Mouse (Mus musculus) forebrain, embryonic 12.5 days (tissue): Measurements from ENCODE around the gene Kbtbd12. TPM values are rescaled to one million over a fixed set of nuclear protein-coding genes. Genes with fewer than 3 reads are reported as not detected.

Source experiments
- ATAC-seq: fragments of 200-750 bp; cut with Nextera tagmentation; 2 replicates; pipeline ENCODE4 v1.8.0; 2017; ENCODE audit warnings: moderate TSS enrichment; ENCODE audit not compliant: low FRiP score
- H3K27ac ChIP-seq: fragments of 300-500 bp; sonication (generic); 2 replicates; pipeline ENCODE4 v1.5.1; 2016; ENCODE audit warnings: mild to moderate bottlenecking
- H3K27me3 ChIP-seq: fragments of 300-500 bp; sonication (generic); 2 replicates; pipeline ENCODE4 v1.6.1; 2016; ENCODE audit warnings: mild to moderate bottlenecking
- H3K36me3 ChIP-seq: fragments of 300-500 bp; sonication (generic); replicated peaks from 2 replicates; pipeline ENCODE4 v1.6.1; 2016; ENCODE audit warnings: mild to moderate bottlenecking
- H3K4me1 ChIP-seq: fragments of 300-500 bp; sonication (generic); 2 replicates; pipeline ENCODE4 v1.6.1; 2016
- H3K4me2 ChIP-seq: fragments of 300-500 bp; sonication (generic); 2 replicates; pipeline ENCODE4 v1.6.1; 2016; ENCODE audit warnings: mild to moderate bottlenecking, moderate library complexity
- H3K4me3 ChIP-seq: fragments of 300-500 bp; sonication (generic); replicated peaks from 2 replicates; pipeline ENCODE4 v1.5.1; 2016; ENCODE audit warnings: mild to moderate bottlenecking
- H3K9ac ChIP-seq: fragments of 300-500 bp; sonication (generic); 2 replicates; pipeline ENCODE4 v1.6.1; 2016; ENCODE audit warnings: mild to moderate bottlenecking
- H3K9me3 ChIP-seq: fragments of 300-500 bp; sonication (generic); 2 replicates; pipeline ENCODE4 v1.6.1; 2016
- WGBS: fragments of 180-500 bp; shearing (Covaris S2); methylation state at CpG from one replicate; pipeline ENCODE4 v1.1.7; 2016; 5-methylcytosine and 5-hydroxymethylcytosine counted together
- polyA plus RNA-seq: library from polyadenylated mRNA; unstranded; fragments of >200 nt; fragmentation: Nextera tagmentation; extraction: Ambion mirVana; gene quantifications from 2 replicates; pipeline ENCODE4 v1.2.1, GENCODE M21; 2016

Kbtbd12 gene
- 0.15 and 0.21 TPM in 2 replicates for polyA plus RNA-seq

DNA sequence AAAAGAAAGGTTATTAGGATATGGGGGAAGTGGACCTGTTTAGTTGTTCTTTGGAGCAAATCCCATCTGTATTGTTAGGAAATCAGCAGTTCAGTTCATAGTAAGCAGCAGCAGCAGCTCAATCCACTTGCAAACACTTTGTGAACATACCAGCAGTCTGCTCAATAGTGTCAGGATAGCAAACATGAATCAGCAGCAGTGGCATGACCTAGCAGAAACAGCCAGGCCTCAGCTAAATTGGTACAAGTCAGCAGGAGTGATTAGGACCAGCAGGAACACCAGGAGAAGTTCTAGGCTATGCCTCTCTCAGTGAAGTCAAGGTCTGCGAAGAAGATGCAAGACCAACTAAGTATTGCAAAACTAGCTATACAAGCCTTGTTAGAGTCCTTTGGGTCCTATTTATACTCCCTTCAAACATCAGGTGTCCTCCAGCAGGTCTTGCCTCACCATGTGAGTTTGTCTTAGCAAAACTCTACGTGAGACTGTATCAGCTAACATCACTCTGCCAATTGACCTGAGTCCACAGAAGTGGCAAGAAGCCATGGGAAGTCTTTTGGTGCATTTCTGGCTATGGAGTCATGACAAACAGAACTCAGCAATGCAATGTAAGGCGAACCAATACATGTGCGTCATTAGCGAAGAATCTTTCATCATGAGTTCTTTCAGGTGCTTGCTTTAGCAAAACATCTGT is at the start of gene Kbtbd12:
Gene Kbtbd12 (minus strand): TSS at position 340 of the 691 bp plus-strand sequence.
- no peak within 1 kb of the TSS for H3K9ac ChIP-seq
- ATAC-seq = no peak
- H3K27ac ChIP-seq = no peak within 1 kb of the TSS
- peaks cover 5% of the 10 kb centered on the region; the same call in 1 of the 2 replicates for H3K9me3 ChIP-seq
- peaks cover 19% of the 10 kb centered on the region for H3K4me1 ChIP-seq
- H3K36me3 ChIP-seq = no peaks in the 10 kb centered on the region
- H3K27me3 ChIP-seq = no peaks in the 10 kb centered on the region
- 95% methylated on average over 5 of the region's 5 CpGs for WGBS
- H3K4me2 ChIP-seq = no peak within 1 kb of the TSS
- H3K4me3 ChIP-seq = no peak within 1 kb of the TSS

GRCm38 (mm10) chr6:88683380-88684053 is 45.8 kb upstream of the Kbtbd12 start:
- Histone ChIP-seq H3K27me3 (no peaks in the 10 kb centered on the region), H3K36me3 (no peaks in the 10 kb centered on the region), H3K9ac (no peak overlapping the region), H3K9me3 (no peaks in the 10 kb centered on the region), H3K27ac (0 out of 2 replicates have a peak overlapping the region, but pooled peaks have one; percentile 19), H3K4me1 (peaks cover 9% of the 10 kb centered on the region; the same call in 1 of the 2 replicates), H3K4me2 (no peak overlapping the region), H3K4me3 (no peak overlapping the region)
- WGBS = 43% methylated on average over 7 of the region's 7 CpGs
- ATAC-seq = no peak

- Histone ChIP-seq H3K27ac (no peak overlapping the region), H3K27me3 (no peaks in the 10 kb centered on the region), H3K4me3 (no peak overlapping the region), H3K4me1 (peaks cover 9% of the 10 kb centered on the region; the same call in 1 of the 2 replicates), H3K4me2 (no peak overlapping the region), H3K9me3 (no peaks in the 10 kb centered on the region), H3K9ac (no peak overlapping the region), H3K36me3 (no peaks in the 10 kb centered on the region)
- no peak for ATAC-seq
- 88% methylated on average over 3 of the region's 3 CpGs for WGBS
Measured at GRCm38 (mm10) chr6:88681026-88681425, 43.3 kb upstream of the Kbtbd12 start.

- Histone ChIP-seq H3K9ac (no peak overlapping the region), H3K4me1 (no peaks in the 10 kb centered on the region), H3K4me2 (no peak overlapping the region), H3K9me3 (no peaks in the 10 kb centered on the region), H3K36me3 (no peaks in the 10 kb centered on the region), H3K27ac (no peak overlapping the region), H3K4me3 (no peak overlapping the region), H3K27me3 (no peaks in the 10 kb centered on the region)
- ATAC-seq = no peak
- 69% methylated on average over 2 of the region's 2 CpGs for WGBS
Measured at GRCm38 (mm10) chr6:88677738-88678137, 40.0 kb upstream of the Kbtbd12 start.

GRCm38 (mm10) chr6:88676753-88677736 is 39.3 kb upstream of the Kbtbd12 start:
- Histone ChIP-seq H3K36me3 (no peaks in the 10 kb centered on the region), H3K9me3 (no peaks in the 10 kb centered on the region), H3K4me2 (no peak overlapping the region), H3K27me3 (no peaks in the 10 kb centered on the region), H3K4me1 (no peaks in the 10 kb centered on the region), H3K9ac (no peak overlapping the region), H3K4me3 (no peak overlapping the region), H3K27ac (no peak overlapping the region)
- ATAC-seq = no peak
- WGBS = 92% methylated on average over 6 of the region's 6 CpGs

DNA sequence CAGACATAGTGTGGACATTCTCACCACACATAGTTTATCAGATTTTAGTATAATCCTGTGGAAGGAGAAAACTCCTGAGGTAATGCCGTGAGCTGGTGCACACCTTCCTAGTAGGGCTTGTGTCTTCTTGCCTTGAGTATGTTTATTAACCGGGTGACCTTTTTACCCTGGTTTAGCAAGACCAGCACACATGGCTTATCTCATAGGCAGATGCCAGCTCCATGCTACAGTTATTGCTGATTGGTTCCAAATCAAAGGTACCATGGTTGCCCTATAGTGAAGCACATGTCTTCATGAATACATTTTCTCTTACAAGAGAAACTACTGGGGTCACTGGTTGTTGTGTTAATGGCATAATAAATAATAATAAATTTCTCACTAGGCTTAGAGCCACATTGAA is 38.1 kb upstream of the Kbtbd12 start:
- Histone ChIP-seq H3K4me1 (no peaks in the 10 kb centered on the region), H3K9me3 (no peaks in the 10 kb centered on the region), H3K9ac (no peak overlapping the region), H3K27ac (no peak overlapping the region), H3K4me2 (no peak overlapping the region), H3K36me3 (no peaks in the 10 kb centered on the region), H3K27me3 (no peaks in the 10 kb centered on the region), H3K4me3 (no peak overlapping the region)
- WGBS = 95% methylated on average over 2 of the region's 2 CpGs
- ATAC-seq = no peak

- H3K27ac ChIP-seq = no peak overlapping the region
- no peak for ATAC-seq
- no peak overlapping the region for H3K9ac ChIP-seq
- no peaks in the 10 kb centered on the region for H3K9me3 ChIP-seq
- 82% methylated on average over 3 of the region's 3 CpGs for WGBS
- no peak overlapping the region for H3K4me2 ChIP-seq
- H3K27me3 ChIP-seq = no peaks in the 10 kb centered on the region
- H3K4me3 ChIP-seq = no peak overlapping the region
- H3K36me3 ChIP-seq = no peaks in the 10 kb centered on the region
- no peaks in the 10 kb centered on the region for H3K4me1 ChIP-seq
Measured at GRCm38 (mm10) chr6:88662284-88662683, 24.5 kb upstream of the Kbtbd12 start.

GRCm38 (mm10) chr6:88661696-88662095 is 23.9 kb upstream of the Kbtbd12 start:
- no peaks in the 10 kb centered on the region for H3K27me3 ChIP-seq
- no peak for ATAC-seq
- no peak overlapping the region for H3K4me2 ChIP-seq
- no peak overlapping the region for H3K9ac ChIP-seq
- H3K36me3 ChIP-seq = no peaks in the 10 kb centered on the region
- H3K9me3 ChIP-seq = no peaks in the 10 kb centered on the region
- no peak overlapping the region for H3K4me3 ChIP-seq
- WGBS = 77% methylated on average over 2 of the region's 2 CpGs
- H3K4me1 ChIP-seq = no peaks in the 10 kb centered on the region
- H3K27ac ChIP-seq = no peak overlapping the region

GRCm38 (mm10) chr6:88647564-88648295 is 10.0 kb upstream of the Kbtbd12 start:
- H3K9ac ChIP-seq = no peak overlapping the region
- WGBS = 61% methylated on average over 4 of the region's 4 CpGs
- no peak overlapping the region for H3K4me3 ChIP-seq
- no peaks in the 10 kb centered on the region for H3K27me3 ChIP-seq
- H3K36me3 ChIP-seq = no peaks in the 10 kb centered on the region
- no peak overlapping the region for H3K4me2 ChIP-seq
- ATAC-seq = no peak
- H3K4me1 ChIP-seq = peaks cover 8% of the 10 kb centered on the region; the same call in 1 of the 2 replicates
- no peaks in the 10 kb centered on the region for H3K9me3 ChIP-seq
- no peak overlapping the region for H3K27ac ChIP-seq

DNA sequence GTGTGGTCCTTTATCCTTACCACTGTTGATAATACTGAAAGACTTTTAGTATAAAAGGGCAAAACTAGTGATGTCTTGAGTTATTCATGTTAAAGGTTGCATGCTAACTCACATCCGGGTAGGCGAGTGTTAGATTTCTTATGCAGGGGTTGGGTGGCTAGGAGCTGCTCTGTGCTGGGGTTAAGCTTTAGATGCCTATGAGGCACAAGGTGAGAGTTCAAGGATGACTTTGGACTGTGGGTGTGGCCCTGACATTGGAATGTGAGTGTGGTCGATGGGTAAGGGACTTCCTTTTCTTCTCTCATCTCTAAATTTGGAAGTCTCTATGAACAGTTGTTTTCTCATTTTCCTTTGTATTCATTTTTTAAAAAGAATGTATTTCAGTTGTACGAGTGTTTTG is 7.0 kb upstream of the Kbtbd12 start:
- ATAC-seq = no peak
- peaks cover 18% of the 10 kb centered on the region for H3K4me1 ChIP-seq
- WGBS = 82% methylated on average over 4 of the region's 4 CpGs

GRCm38 (mm10) chr6:88641346-88641920 is 3.7 kb upstream of the Kbtbd12 start:
- H3K4me1 ChIP-seq = peaks cover 19% of the 10 kb centered on the region
- H3K4me3 ChIP-seq = no peak overlapping the region
- no peak overlapping the region for H3K9ac ChIP-seq
- no peak overlapping the region for H3K4me2 ChIP-seq
- H3K27me3 ChIP-seq = no peaks in the 10 kb centered on the region
- ATAC-seq = no peak
- peaks cover 5% of the 10 kb centered on the region; the same call in 1 of the 2 replicates for H3K9me3 ChIP-seq
- H3K36me3 ChIP-seq = no peaks in the 10 kb centered on the region
- WGBS = 63% methylated on average over 4 of the region's 4 CpGs
- H3K27ac ChIP-seq = no peak overlapping the region

More for the DNA sequence above, 7.0 kb upstream of the Kbtbd12 start:
- no peak overlapping the region for H3K9ac ChIP-seq
- no peaks in the 10 kb centered on the region for H3K27me3 ChIP-seq
- H3K4me2 ChIP-seq = no peak overlapping the region
- H3K27ac ChIP-seq = no peak overlapping the region
- no peak overlapping the region for H3K4me3 ChIP-seq
- no peaks in the 10 kb centered on the region for H3K36me3 ChIP-seq
- no peaks in the 10 kb centered on the region for H3K9me3 ChIP-seq
